Mouse (Mus musculus) mesoderm, embryonic 11.5 days (tissue): ENCODE data around the gene Fbxl3.

ENCODE experiments used
- DNase-seq: peaks from one replicate; pipeline ENCODE4 v3.0.0-alpha.2; 2012; ENCODE audit warnings: low read depth, low spot score

Gene Fbxl3

DNA sequence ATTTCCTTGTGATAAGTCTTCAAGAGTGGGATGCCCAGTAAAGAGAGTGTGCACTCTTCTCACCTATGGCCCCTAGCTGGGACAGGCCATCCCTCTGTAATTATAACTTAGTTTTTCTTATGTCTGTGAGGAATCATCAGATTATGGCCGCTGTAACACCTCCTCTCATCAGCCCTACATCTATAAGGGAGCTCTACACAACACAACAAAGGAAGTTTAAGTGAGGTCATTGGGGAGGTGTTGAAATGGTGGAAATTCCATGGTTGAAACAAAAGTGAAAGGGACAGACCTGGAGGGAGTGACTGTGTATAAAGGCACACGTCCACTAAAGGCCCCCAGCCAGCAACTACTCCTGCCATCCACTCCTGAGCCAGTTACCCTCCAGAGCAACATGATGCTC, 52.7 kb downstream of the Fbxl3 start, which contains the start of gene Acod1:
TSS of gene Acod1 (plus strand) at position 301 of the 400 bp plus-strand sequence.
- DNase-seq = no peak

DNA sequence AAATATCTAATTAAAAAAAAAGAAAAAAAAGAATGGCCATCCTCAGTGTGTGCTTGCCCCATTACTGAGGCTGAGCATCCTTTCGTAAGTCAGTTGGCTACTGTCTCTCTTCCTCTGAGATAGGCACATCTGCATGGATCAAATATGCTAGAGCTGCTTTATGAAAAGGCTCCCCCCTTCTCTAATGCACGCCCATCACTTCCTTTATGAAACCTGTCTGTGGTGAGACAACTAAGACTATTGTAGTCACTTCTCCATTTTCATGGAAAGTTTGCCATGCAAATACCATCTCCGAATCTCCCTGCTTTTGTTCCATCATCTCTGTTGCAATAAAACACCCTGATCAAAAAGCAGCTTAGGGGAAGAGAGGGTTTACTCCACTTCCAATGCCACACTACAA, 62.4 kb downstream of the Fbxl3 start:
- no peak for DNase-seq

DNA sequence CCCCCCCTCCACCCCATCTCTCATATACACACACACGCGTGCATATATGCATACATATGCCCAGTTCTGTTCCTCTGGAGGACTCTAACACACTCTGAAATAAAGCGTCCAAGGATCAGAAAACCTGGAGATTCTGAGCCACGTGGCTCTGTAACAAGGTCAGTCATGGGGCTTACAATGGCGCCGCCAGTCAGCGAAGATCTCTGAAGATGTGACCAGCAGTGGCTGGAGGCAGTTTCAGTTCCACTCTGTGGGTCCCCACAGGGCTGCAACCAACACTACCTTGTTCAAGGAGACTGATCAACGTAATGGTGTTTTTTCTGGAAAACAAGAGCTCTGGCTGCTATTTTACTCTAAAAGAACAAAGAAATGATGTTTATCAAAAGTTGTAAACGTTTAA, 65.3 kb downstream of the Fbxl3 start:
- DNase-seq = no peak

DNA sequence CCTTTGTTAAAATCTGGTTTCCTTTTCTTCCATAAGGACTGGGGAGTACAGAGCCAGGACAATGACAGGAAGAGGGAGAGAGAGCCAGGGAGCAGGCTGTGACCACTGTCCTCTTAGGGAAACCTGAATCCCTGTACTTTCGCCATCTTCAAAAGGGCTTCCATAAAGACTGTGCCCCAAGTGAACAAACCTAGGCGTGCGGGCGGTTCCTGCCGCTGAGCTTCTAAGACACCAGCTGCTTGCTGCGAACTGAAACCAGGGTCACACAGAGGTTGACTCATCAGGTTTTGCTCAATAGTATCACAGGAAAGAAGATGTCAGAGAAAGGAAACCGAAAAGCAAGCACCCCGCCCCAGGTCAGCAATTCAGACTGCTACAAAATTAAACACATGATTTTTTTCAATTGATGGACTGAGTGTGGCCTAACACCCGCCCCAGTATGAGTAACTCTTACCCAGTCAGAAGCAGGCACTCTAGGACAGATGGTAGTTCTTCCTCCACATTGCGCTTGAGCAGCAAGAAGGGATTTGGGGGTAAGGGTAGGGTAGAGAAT, 66.0 kb downstream of the Fbxl3 start:
- no peak for DNase-seq
